Mouse (Mus musculus) leukemia stem cell, adult 10-12 weeks (primary cell): ENCODE data around the gene Alg3. TPM values are rescaled to one million over a fixed set of nuclear protein-coding genes. Genes with fewer than 3 reads are reported as not detected.

ENCODE experiments used
- polyA plus RNA-seq: library from polyadenylated mRNA; stranded (reverse); fragments of >175 nt; gene quantifications from 2 replicates; pipeline ENCODE4 v1.2.3, GENCODE M21; 2012; ENCODE audit warnings: low replicate concordance

Alg3 gene
- polyA plus RNA-seq, result 22.1 and 25.7 TPM in 2 replicates

DNA sequence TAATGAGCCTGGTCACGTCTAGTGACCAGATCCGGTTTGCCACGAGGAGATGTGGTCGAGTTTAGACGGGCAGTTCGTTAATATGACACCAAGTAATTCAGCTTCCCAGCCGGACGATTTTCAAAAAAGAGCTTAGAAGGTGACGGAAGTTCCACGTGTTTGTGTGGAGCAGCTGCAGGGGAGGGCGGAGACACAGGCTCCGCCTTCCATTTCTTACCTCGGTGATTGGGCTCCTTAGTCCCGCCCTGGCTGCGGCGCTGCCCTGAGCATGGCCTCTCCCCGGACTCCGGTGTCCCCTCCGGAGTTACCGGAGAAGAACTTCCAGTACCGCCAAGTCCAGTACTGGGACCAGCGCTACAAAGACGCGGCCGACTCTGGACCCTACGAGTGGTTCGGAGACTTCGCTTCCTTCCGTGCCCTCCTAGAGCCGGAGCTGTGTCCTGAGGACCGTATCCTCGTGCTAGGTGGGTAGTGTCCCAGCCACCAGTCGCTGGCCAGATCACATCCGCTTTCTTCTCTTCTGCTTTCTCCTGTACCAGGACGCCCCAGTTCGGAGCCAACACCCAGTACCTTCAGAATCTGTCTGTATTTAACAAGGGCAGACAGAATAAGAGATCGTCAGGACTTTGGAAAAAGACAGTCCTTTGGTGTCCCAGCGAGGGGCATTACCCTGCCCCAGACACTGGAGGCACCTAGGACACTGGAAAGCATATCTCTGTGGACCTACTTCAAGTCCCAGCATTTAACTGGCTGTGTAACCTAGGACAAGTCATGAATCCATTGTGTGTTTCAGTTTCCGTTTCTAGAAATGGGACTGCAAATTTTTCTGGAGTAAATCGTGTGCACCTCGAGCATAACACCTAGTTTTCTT lies at the start of gene Alg3, which contains the start of the genes Eef1akmt4 and Gm49333:
Gene Alg3 (minus strand): TSS at position 379 of the 871 bp plus-strand sequence.
Gene Eef1akmt4 (plus strand): TSS at position 237 of the 871 bp plus-strand sequence.
Gene Gm49333 (plus strand): TSS at position 254 of the 871 bp plus-strand sequence.

DNA sequence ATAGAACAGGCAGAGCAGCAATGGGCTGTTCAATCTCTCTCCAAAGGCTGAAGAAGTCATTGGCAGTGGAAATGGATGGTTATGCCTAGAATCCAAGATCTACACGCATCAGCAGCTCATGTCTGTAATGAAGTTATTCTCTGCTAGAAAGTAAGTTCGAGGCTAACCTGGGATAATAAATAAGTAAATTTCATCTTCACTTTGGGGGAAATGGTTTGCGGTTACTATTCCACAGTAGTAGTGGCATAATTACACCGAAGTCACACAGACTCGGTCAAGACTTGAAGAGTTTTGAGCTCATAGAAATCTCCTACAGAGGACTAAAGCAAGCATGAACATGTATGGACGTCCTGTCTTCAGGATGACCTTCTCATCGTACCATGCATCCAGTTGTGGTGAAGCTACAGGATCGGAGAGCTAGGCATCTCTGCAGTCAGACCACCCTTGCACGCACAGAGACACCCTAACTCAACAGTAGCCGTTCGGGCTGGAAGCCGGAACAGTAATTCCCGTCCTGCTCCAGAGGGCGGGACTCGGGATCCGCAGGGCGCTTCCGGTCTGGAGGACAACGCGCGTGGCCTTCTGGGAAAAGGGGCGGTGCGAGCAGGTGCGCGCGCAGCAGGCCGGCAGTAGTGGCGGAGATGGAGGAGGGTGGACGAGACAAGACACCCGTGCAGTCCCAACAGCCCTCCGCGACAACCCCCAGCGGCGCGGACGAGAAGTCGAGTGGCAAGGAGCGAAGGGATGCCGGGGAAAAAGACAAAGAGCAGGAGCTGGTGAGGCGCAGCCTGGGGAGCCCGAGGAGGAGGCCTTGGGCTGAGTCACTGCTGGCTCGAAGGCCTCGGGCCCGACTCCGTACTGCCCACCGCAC lies 39.8 kb upstream of the Alg3 start, which contains the start of gene Psmd2:
Gene Psmd2 (plus strand): TSS at position 577 of the 871 bp plus-strand sequence.

DNA sequence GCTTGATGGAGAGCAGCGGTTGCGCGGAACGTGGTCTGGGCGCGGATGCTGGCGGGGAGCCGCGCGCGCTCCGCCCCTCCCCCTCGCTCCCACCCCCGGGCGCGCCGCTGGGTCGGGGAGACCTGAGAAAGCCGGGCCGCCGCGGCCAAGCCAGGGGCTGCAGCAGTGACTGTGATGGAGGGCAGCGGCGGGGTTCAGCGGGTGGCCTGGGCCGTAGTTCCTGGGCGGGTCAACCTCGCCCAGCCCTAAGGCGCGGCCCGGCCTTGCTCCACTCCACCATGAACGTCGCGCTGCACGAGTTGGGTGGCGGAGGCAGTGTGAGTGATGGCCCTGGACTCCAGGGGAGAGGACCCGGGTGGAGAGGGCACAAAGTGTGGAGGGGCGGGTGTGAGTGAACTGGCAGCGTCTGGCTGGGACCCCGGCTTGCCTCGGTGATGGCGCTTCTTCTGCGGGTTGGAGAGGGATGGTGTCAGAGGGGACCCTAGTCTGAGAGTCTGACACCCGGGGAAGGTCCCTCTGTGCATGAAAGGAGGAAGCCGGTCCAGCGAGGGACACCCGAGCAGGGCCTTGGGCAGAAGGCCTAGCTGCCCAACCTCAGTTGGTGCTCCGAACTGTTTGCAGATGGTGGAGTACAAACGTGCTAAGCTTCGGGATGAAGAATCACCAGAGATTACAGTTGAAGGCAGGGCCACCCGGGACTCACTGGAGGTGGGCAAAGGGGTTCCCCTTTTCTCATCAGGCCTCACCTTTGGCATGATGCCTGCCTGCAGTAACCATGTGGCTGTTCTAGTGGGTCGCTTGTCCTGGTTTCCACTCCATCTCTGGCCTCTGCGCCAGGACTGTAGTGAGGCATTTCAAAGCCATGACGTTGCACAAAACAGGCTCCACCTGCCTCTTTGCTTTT lies 18.4 kb upstream of the Alg3 start, which contains the start of gene Ece2:
Gene Ece2 (plus strand): TSS at position 98 of the 904 bp plus-strand sequence.

DNA sequence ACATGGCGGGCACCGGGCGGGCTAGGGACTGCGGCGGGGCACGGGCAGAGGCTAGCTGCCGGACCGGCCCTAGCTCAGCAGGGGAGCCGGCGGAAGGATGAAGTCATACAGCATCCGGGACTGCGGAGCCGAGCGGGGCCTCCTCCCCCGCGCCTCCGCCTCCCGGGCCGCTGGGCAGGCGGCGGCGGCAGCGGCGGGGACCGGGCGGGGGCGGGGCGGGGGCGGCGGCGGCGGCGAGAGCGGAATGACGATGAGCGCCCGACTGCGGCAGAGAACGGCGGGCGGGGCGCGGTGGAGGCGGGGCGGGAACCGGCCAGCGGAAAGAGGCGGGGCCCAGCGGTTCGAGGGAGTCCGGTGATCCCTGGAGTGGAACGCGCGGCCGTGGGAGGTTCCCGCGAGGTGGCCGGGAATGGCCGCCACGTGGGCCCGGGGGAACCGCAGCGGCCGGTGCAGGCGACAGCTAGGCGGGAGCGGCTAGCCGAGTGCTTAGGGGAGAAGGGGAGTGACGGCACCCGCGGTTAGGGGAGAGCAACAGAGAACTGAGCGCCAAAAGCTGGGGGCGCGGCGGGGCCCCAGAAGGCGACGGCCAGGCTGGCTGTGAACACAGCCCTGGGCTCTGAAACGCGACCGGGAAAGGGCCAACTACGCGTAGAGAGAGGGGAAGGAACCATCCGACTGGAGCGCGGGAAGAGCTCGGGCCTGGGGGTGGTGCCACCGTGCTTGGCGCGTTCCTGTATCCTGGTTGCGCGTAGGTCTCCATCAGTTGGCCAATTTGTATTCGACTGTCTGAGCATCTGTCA lies 9.9 kb upstream of the Alg3 start, which contains the start of gene Camk2n2:
Gene Camk2n2 (minus strand): TSS at position 97 of the 800 bp plus-strand sequence.

DNA sequence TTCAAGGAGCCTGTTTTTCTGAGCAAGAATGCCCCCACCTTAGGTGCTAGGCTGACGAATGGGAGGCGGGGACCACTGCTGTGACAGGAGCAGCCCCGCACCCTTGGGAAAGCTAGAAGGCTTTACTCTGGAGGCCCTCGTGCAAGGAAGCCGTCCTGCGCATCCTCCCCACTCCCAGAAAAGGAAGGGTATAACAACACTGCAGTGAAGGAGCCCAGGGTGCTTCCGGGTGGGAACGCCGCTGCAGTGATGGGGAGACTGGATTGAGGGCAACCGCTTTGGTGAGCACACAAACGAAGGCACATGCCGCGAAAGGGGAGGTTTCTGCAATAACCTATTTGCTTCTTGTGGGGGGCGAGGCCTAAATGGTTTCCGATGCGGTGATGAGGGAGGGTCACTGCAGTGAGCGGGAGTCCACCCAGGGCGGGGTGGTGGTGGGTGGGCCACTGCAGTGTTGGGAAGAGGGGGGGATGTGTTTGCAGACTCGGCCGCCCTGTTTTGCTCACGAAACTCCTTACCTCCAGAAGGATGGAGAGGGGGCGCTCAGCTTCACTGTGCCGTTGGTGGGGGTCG lies 22.1 kb downstream of the Alg3 start, which contains the start of gene Vwa5b2:
Gene Vwa5b2 (plus strand): TSS at position 106 of the 573 bp plus-strand sequence.

Other genes with a start within 250 kb of the Alg3 start
- gene Abcc5, start 185.3 kb downstream of the Alg3 start, polyA plus RNA-seq, result 7.2 and 7.3 TPM in 2 replicates
- 23.3 and 34.1 TPM in 2 replicates for gene Eif2b5, start 112.9 kb downstream of the Alg3 start, polyA plus RNA-seq
- 29.3 and 33.6 TPM in 2 replicates for gene Dvl3, start 94.8 kb downstream of the Alg3 start, polyA plus RNA-seq
- 48.8 and 95.7 TPM in 2 replicates for gene Ap2m1, start 76.3 kb downstream of the Alg3 start, polyA plus RNA-seq
- 11.8 and 47.6 TPM in 2 replicates for gene Abcf3, start 63.2 kb downstream of the Alg3 start, polyA plus RNA-seq
- gene Vwa5b2, start 22.3 kb downstream of the Alg3 start, polyA plus RNA-seq, result 0.07 and 0.19 TPM in 2 replicates
- 0.84 and 18.9 TPM in 2 replicates for gene Eef1akmt4, start 142 bp downstream of the Alg3 start, polyA plus RNA-seq
- not detected in 2 replicates for gene Gm49333, start 125 bp downstream of the Alg3 start, polyA plus RNA-seq
- 0.82 and 1.0 TPM in 2 replicates for gene Camk2n2, start 9.6 kb upstream of the Alg3 start, polyA plus RNA-seq
- not detected in 2 replicates for gene Ece2, start 18.1 kb upstream of the Alg3 start, polyA plus RNA-seq
- 132 and 218 TPM in 2 replicates for gene Psmd2, start 39.9 kb upstream of the Alg3 start, polyA plus RNA-seq
- gene Eif4g1, start 56.6 kb upstream of the Alg3 start, polyA plus RNA-seq, result 2,113 and 2,308 TPM in 2 replicates
- 1.2 and 2.3 TPM in 2 replicates for gene Fam131a, start 81.5 kb upstream of the Alg3 start, polyA plus RNA-seq
- 2.8 and 6.5 TPM in 2 replicates for gene Polr2h, start 105.9 kb upstream of the Alg3 start, polyA plus RNA-seq
- 30.8 and 40.4 TPM in 2 replicates for gene Clcn2, start 106.0 kb upstream of the Alg3 start, polyA plus RNA-seq
- 0.18 TPM in 1 of 2 replicates, not detected in the other for gene Chrd, start 121.4 kb upstream of the Alg3 start, polyA plus RNA-seq
- gene Thpo, start 122.8 kb upstream of the Alg3 start, polyA plus RNA-seq, result not detected in 2 replicates